Mouse (Mus musculus) kidney, adult 9 months (tissue): Measurements from ENCODE around the gene Plin1.
A peak's percentile ranks its signal among the peaks of the same experiment; 100 is the strongest.

Experiments
- DNase-seq: peaks from one replicate; pipeline ENCODE4 v3.0.0; 2022

The Plin1 gene

GRCm38 (mm10) chr7:79732622-79733021 is at the start of gene Plin1:
Gene Plin1, minus strand, starts transcription at chr7:79732903.
- no peak for DNase-seq

GRCm38 (mm10) chr7:79782516-79782855 is 49.8 kb upstream of the Plin1 start:
- peak; percentile 59 for DNase-seq

GRCm38 (mm10) chr7:79781826-79782515 is 49.3 kb upstream of the Plin1 start:
- peak; percentile 40 for DNase-seq

GRCm38 (mm10) chr7:79780647-79781626 is 48.2 kb upstream of the Plin1 start:
- peak; percentile 87 for DNase-seq

GRCm38 (mm10) chr7:79771561-79772512 is 39.1 kb upstream of the Plin1 start:
- DNase-seq = no peak

GRCm38 (mm10) chr7:79769664-79770063 is 37.0 kb upstream of the Plin1 start:
- no peak for DNase-seq

- no peak for DNase-seq
Observed at GRCm38 (mm10) chr7:79765991-79766390, 33.3 kb upstream of the Plin1 start.

- no peak for DNase-seq
Observed at GRCm38 (mm10) chr7:79762106-79762505, 29.4 kb upstream of the Plin1 start.

- DNase-seq = no peak
Observed at GRCm38 (mm10) chr7:79761124-79761876, 28.6 kb upstream of the Plin1 start.

GRCm38 (mm10) chr7:79759766-79760165 is 27.1 kb upstream of the Plin1 start:
- DNase-seq = no peak

- no peak for DNase-seq
Observed at GRCm38 (mm10) chr7:79758176-79758575, 25.5 kb upstream of the Plin1 start.

- no peak for DNase-seq
Observed at GRCm38 (mm10) chr7:79756334-79756733, 23.6 kb upstream of the Plin1 start.

- no peak for DNase-seq
Observed at GRCm38 (mm10) chr7:79749511-79749910, 16.8 kb upstream of the Plin1 start.

- DNase-seq = no peak
Observed at GRCm38 (mm10) chr7:79747659-79748058, 15.0 kb upstream of the Plin1 start.

GRCm38 (mm10) chr7:79744585-79744984 is 11.9 kb upstream of the Plin1 start:
- no peak for DNase-seq

- no peak for DNase-seq
Observed at GRCm38 (mm10) chr7:79744051-79744450, 11.3 kb upstream of the Plin1 start.

GRCm38 (mm10) chr7:79742659-79743536 is 10.2 kb upstream of the Plin1 start, which contains the start of the genes Pex11a and Wdr93:
Gene Pex11a, minus strand, starts transcription at chr7:79743131.
Gene Wdr93, plus strand, starts transcription at chr7:79743163.
- DNase-seq = peak; percentile 92

- DNase-seq = no peak
Observed at GRCm38 (mm10) chr7:79742277-79742658, 9.6 kb upstream of the Plin1 start.

GRCm38 (mm10) chr7:79740279-79740678 is 7.6 kb upstream of the Plin1 start:
- DNase-seq = peak; percentile 42

- DNase-seq = no peak
Observed at GRCm38 (mm10) chr7:79738913-79739312, 6.2 kb upstream of the Plin1 start.

- no peak for DNase-seq
Observed at GRCm38 (mm10) chr7:79736511-79736910, 3.8 kb upstream of the Plin1 start.
